Mouse (Mus musculus) embryonic fibroblast, embryonic 13.5 days (primary cell): Measurements from ENCODE around the gene Pole2.

ENCODE experiments used
- CTCF ChIP-seq: IDR thresholded peaks from 2 replicates; pipeline ENCODE4 v1.5.1; 2011; ENCODE audit warnings: mild to moderate bottlenecking, control low read depth, low read length, moderate library complexity, borderline replicate concordance; ENCODE audit not compliant: insufficient read depth
- POLR2A ChIP-seq: IDR thresholded peaks from 2 replicates; pipeline ENCODE4 v1.6.1; 2011; ENCODE audit warnings: low read depth, mild to moderate bottlenecking, control low read depth, low read length, moderate library complexity

DNA sequence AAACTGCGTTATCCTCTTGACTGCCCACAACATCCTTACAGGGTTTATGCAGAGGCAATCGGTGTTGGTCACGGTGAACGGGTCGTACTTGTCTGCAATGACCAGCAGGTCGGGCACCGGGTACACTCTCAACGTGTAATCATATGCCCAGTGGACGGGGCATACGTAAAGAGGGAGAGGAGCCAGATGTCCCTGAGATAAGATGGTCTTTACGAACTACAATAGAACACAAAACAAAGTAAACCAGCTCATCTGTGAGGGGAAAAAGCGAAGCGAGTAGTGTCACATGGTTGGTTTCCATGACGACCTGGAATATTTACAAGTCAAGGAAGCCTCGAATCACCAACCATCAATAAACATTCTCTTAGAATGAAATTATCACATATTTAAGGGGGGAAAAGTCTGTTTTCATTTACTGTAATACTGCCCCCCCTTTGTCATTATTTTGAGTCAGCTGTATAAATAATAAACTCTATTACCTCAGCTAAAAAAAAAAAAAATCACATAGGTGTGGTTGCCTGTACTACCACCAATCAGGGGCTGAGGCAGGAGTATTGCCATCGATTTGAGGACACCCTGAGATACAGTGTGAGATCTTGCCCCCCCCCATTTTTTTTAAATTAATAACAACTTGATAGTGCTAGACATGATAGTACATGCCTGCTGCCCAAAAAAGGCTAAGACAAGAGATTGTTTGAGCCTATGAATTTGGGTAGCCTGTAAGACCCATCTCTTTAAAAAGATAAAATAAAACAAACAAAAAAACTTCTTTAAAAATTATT, 23.8 kb downstream of the Pole2 start, which contains the start of gene Gm49384:
- no peak for TF ChIP-seq POLR2A
- no peak for TF ChIP-seq CTCF
